Mouse (Mus musculus): ENCODE measurements around the gene Tmed3.

Gene Tmed3

GRCm38 (mm10) chr9:89704265-89705196 lies at the start of gene Tmed3:
Gene Tmed3, minus strand, starts transcription at chr9:89705068.
- DNase-seq (ENCODE audit: inconsistent age in 2 of 2, low spot score in 1 of 2) = peak; percentile 96 to 97

GRCm38 (mm10) chr9:89740041-89740440 lies 35.2 kb upstream of the Tmed3 start:
- DNase-seq (ENCODE audit: inconsistent age in 2 of 2, low spot score in 1 of 2) = no peak

- DNase-seq (ENCODE audit: inconsistent age in 2 of 2, low spot score in 1 of 2) = peak in 1 of 2 experiments; percentile 33
Measured at GRCm38 (mm10) chr9:89738295-89738694, 33.4 kb upstream of the Tmed3 start, which contains the start of gene Ankrd34c. Gene Ankrd34c, minus strand, starts transcription at chr9:89738475.

- DNase-seq (ENCODE audit: inconsistent age in 2 of 2, low spot score in 1 of 2) = no peak
Measured at GRCm38 (mm10) chr9:89737888-89738287, 33.0 kb upstream of the Tmed3 start.

- DNase-seq (ENCODE audit: inconsistent age in 2 of 2, low spot score in 1 of 2) = peak; percentile 22 to 68
Measured at GRCm38 (mm10) chr9:89736932-89737705, 32.3 kb upstream of the Tmed3 start.

GRCm38 (mm10) chr9:89706906-89707305 lies 2.0 kb upstream of the Tmed3 start:
- peak in 1 of 2 experiments; percentile 66 for DNase-seq (ENCODE audit: inconsistent age in 2 of 2, low spot score in 1 of 2)

GRCm38 (mm10) chr9:89705197-89705533 lies 297 bp upstream of the Tmed3 start:
- no peak for DNase-seq (ENCODE audit: inconsistent age in 2 of 2, low spot score in 1 of 2)

GRCm38 (mm10) chr9:89700910-89701457 lies 3.9 kb downstream of the Tmed3 start:
- DNase-seq (ENCODE audit: inconsistent age in 2 of 2, low spot score in 1 of 2) = no peak

- no peak for DNase-seq (ENCODE audit: inconsistent age in 2 of 2, low spot score in 1 of 2)
Measured at GRCm38 (mm10) chr9:89695143-89695542, 9.7 kb downstream of the Tmed3 start.

GRCm38 (mm10) chr9:89693670-89694069 lies 11.2 kb downstream of the Tmed3 start:
- DNase-seq (ENCODE audit: inconsistent age in 2 of 2, low spot score in 1 of 2) = peak; percentile 12 to 72

- DNase-seq (ENCODE audit: inconsistent age in 2 of 2, low spot score in 1 of 2) = no peak
Measured at GRCm38 (mm10) chr9:89689179-89689578, 15.7 kb downstream of the Tmed3 start.

- DNase-seq (ENCODE audit: inconsistent age in 2 of 2, low spot score in 1 of 2) = peak in 1 of 2 experiments; percentile 66
Measured at GRCm38 (mm10) chr9:89687503-89688226, 17.2 kb downstream of the Tmed3 start.

- DNase-seq (ENCODE audit: inconsistent age in 2 of 2, low spot score in 1 of 2) = no peak
Measured at GRCm38 (mm10) chr9:89686262-89686661, 18.6 kb downstream of the Tmed3 start.

- peak in 1 of 2 experiments; percentile 64 for DNase-seq (ENCODE audit: inconsistent age in 2 of 2, low spot score in 1 of 2)
Measured at GRCm38 (mm10) chr9:89678974-89679373, 25.9 kb downstream of the Tmed3 start.

GRCm38 (mm10) chr9:89674014-89674618 lies 30.8 kb downstream of the Tmed3 start:
- peak; percentile 58 to 91 for DNase-seq (ENCODE audit: inconsistent age in 2 of 2, low spot score in 1 of 2)

- DNase-seq (ENCODE audit: inconsistent age in 2 of 2, low spot score in 1 of 2) = no peak
Measured at GRCm38 (mm10) chr9:89673402-89673801, 31.5 kb downstream of the Tmed3 start.

GRCm38 (mm10) chr9:89669878-89670277 lies 35.0 kb downstream of the Tmed3 start:
- DNase-seq (ENCODE audit: inconsistent age in 2 of 2, low spot score in 1 of 2) = no peak

- peak; percentile 36 to 68 for DNase-seq (ENCODE audit: inconsistent age in 2 of 2, low spot score in 1 of 2)
Measured at GRCm38 (mm10) chr9:89667306-89667942, 37.4 kb downstream of the Tmed3 start.

- no peak for DNase-seq (ENCODE audit: inconsistent age in 2 of 2, low spot score in 1 of 2)
Measured at GRCm38 (mm10) chr9:89650913-89651312, 54.0 kb downstream of the Tmed3 start.
